ENCODE assay signal across 24 mouse cellular contexts in genomic region chr19:6493219-6493618, GRCm38 (mm10). TPM values are rescaled to one million over a fixed set of nuclear protein-coding genes. Genes with fewer than 3 reads are reported as not detected.
DNase-seq lines count a peak whose midpoint lies in the region; ATAC-seq and TF ChIP-seq lines count a peak whose summit lies in the region.
"Had no signal": no experiment of that assay in that cellular context is flagged by ENCODE, and none has a peak within 500 bp of the region (broad histone marks: within the 10 kb centered on the region; RNA-seq: fewer than 3 reads in every experiment).

No protein-coding gene starts in this region.

- H3K27ac ChIP-seq in hindbrain, embryonic 15.5 days (replicated peaks), result 0 out of 2 replicates have a peak overlapping the region, but pooled peaks have one; percentile 20
- no peak overlapping the region for H3K27ac ChIP-seq in hindbrain, embryonic 12.5 days
- H3K27ac ChIP-seq in midbrain, postnatal 0 days (ENCODE audit: low read depth, low read length), result no peak overlapping the region
- no peak overlapping the region for H3K27ac ChIP-seq in midbrain, embryonic 15.5 days
- peak overlapping the region; percentile 28; the same call in 1 of the 2 replicates for H3K27ac ChIP-seq in olfactory bulb, adult 2 months (ENCODE audit: insufficient read depth, low read depth, low read length)
- H3K27ac ChIP-seq: embryonic facial prominence, embryonic 10.5 days; heart, embryonic 10.5 days had no signal

- no peaks in the 10 kb centered on the region for H3K27me3 ChIP-seq in hindbrain, embryonic 15.5 days
- peaks cover 29% of the 10 kb centered on the region for H3K27me3 ChIP-seq in hindbrain, embryonic 12.5 days
- H3K27me3 ChIP-seq in midbrain, postnatal 0 days (ENCODE audit: insufficient read depth, low read length), result no peaks in the 10 kb centered on the region
- no peaks in the 10 kb centered on the region for H3K27me3 ChIP-seq in midbrain, embryonic 15.5 days (replicated peaks)

- H3K4me3 ChIP-seq in hindbrain, embryonic 15.5 days, result no peak overlapping the region
- no peak overlapping the region for H3K4me3 ChIP-seq in hindbrain, embryonic 12.5 days
- no peak overlapping the region for H3K4me3 ChIP-seq in midbrain, postnatal 0 days (ENCODE audit: low read depth, low read length)
- H3K4me3 ChIP-seq in midbrain, embryonic 15.5 days, result no peak overlapping the region
- H3K4me3 ChIP-seq in olfactory bulb, adult 2 months (ENCODE audit: insufficient read depth, low read depth, low read length), result no peak overlapping the region
- H3K4me3 ChIP-seq: embryonic facial prominence, embryonic 10.5 days; forebrain, embryonic 13.5 days; heart, embryonic 10.5 days had no signal

- TF ChIP-seq CTCF in midbrain, postnatal 0 days (IDR thresholded peaks at IDR 0.05), result peak; percentile 30; the same call in 1 of the 2 replicates
- TF ChIP-seq CTCF in olfactory bulb, adult 2 months (IDR thresholded peaks at IDR 0.05; ENCODE audit: insufficient read depth, low read depth, low read length), result no peak

- no peak for TF ChIP-seq POLR2A in olfactory bulb, adult 2 months (IDR thresholded peaks at IDR 0.05; ENCODE audit: insufficient read depth, low read depth, low read length)

- ATAC-seq in hindbrain, embryonic 15.5 days (ENCODE audit: low FRiP score, low read depth), result no peak
- ATAC-seq in hindbrain, embryonic 12.5 days (ENCODE audit: low FRiP score), result no peak
- no peak for ATAC-seq in midbrain, postnatal 0 days (ENCODE audit: low FRiP score)
- ATAC-seq in midbrain, embryonic 15.5 days (replicated peaks), result no peak
- ATAC-seq: activated CD4-positive, CD25-positive, alpha-beta regulatory T cell, adult 4 months; forebrain, embryonic 13.5 days; hindbrain, embryonic 16.5 days; inflammation-experienced regulatory T-cells, adult 6 months; Patski had no signal

- H3K36me3 ChIP-seq in hindbrain, embryonic 15.5 days, result 0 out of 2 replicates have a peak, but pooled peaks cover 5% of the 10 kb centered on the region
- no peaks in the 10 kb centered on the region for H3K36me3 ChIP-seq in hindbrain, embryonic 12.5 days
- H3K36me3 ChIP-seq in midbrain, postnatal 0 days (ENCODE audit: insufficient read depth, low read length), result peaks cover 11% of the 10 kb centered on the region; the same call in 1 of the 2 replicates
- H3K36me3 ChIP-seq in midbrain, embryonic 15.5 days (replicated peaks), result no peaks in the 10 kb centered on the region
- H3K36me3 ChIP-seq: embryonic facial prominence, embryonic 10.5 days; heart, embryonic 10.5 days had no signal

- WGBS in hindbrain, embryonic 15.5 days, result 75% methylated on average over 7 of the region's 7 CpGs
- 73% methylated on average over 7 of the region's 7 CpGs for WGBS in hindbrain, embryonic 12.5 days
- 83% methylated on average over 7 of the region's 7 CpGs for WGBS in midbrain, postnatal 0 days
- WGBS in midbrain, embryonic 15.5 days, result 84% methylated on average over 7 of the region's 7 CpGs
- 68% methylated on average over 7 of the region's 7 CpGs for WGBS in olfactory bulb, adult 2 months

- peak; percentile 69 for DNase-seq in cerebellum, adult 9-11 months
- no peak for DNase-seq in cerebellum, postnatal 4 days (ENCODE audit: low spot score in 2 of 2)
- no peak for DNase-seq in midbrain, postnatal 0 days (ENCODE audit: low spot score)
- DNase-seq: adrenal gland, postnatal 14 days; cerebellum, postnatal 36 days; gastrocnemius, postnatal 10 days; heart, adult 18-20 months; heart, postnatal 10 days; heart, postnatal 4 days; kidney, adult 11 months had no signal

- no peak overlapping the region for H3K9ac ChIP-seq in hindbrain, embryonic 15.5 days
- no peak overlapping the region for H3K9ac ChIP-seq in hindbrain, embryonic 12.5 days
- no peak overlapping the region for H3K9ac ChIP-seq in midbrain, postnatal 0 days (replicated peaks; ENCODE audit: low read length, poor library complexity, severe bottlenecking)
- H3K9ac ChIP-seq in midbrain, embryonic 15.5 days, result no peak overlapping the region
- H3K9ac ChIP-seq: forebrain, embryonic 13.5 days had no signal

- no peak overlapping the region for H3K4me2 ChIP-seq in hindbrain, embryonic 15.5 days
- H3K4me2 ChIP-seq in hindbrain, embryonic 12.5 days (replicated peaks), result no peak overlapping the region
- no peak overlapping the region for H3K4me2 ChIP-seq in midbrain, postnatal 0 days (ENCODE audit: low read depth, low read length, poor library complexity, severe bottlenecking)
- H3K4me2 ChIP-seq in midbrain, embryonic 15.5 days, result no peak overlapping the region
- H3K4me2 ChIP-seq: forebrain, embryonic 13.5 days had no signal

- no peaks in the 10 kb centered on the region for H3K9me3 ChIP-seq in hindbrain, embryonic 15.5 days
- H3K9me3 ChIP-seq in hindbrain, embryonic 12.5 days (replicated peaks), result no peaks in the 10 kb centered on the region
- no peaks in the 10 kb centered on the region for H3K9me3 ChIP-seq in midbrain, postnatal 0 days (ENCODE audit: low read length)
- H3K9me3 ChIP-seq in midbrain, embryonic 15.5 days, result no peaks in the 10 kb centered on the region
- H3K9me3 ChIP-seq: embryonic facial prominence, embryonic 10.5 days; forebrain, embryonic 13.5 days; heart, embryonic 10.5 days had no signal

- peaks cover 37% of the 10 kb centered on the region for H3K4me1 ChIP-seq in hindbrain, embryonic 15.5 days (replicated peaks)
- H3K4me1 ChIP-seq in hindbrain, embryonic 12.5 days, result peaks cover 40% of the 10 kb centered on the region
- H3K4me1 ChIP-seq in midbrain, postnatal 0 days (ENCODE audit: insufficient read depth, low read length), result peaks cover 6% of the 10 kb centered on the region; the same call in 1 of the 2 replicates
- H3K4me1 ChIP-seq in midbrain, embryonic 15.5 days, result peaks cover 29% of the 10 kb centered on the region
- H3K4me1 ChIP-seq in olfactory bulb, adult 2 months (ENCODE audit: control insufficient read depth, insufficient read depth, low read length), result peaks cover 57% of the 10 kb centered on the region

RNA-seq across cellular contexts. Expression of gene Slc22a12, which starts 49.6 kb away (rescaled TPM):
- polyA plus RNA-seq in hindbrain, embryonic 15.5 days (2015; fragmentation: Nextera tagmentation; extraction: Ambion mirVana), result not detected in 2 replicates
- not detected in 2 replicates for polyA plus RNA-seq in hindbrain, embryonic 12.5 days (2016; fragmentation: Nextera tagmentation; extraction: Ambion mirVana)
- total RNA-seq in midbrain, postnatal 0 days (2014; rRNA removed), result 0.71 TPM in 1 of 2 replicates, not detected in the other
- polyA plus RNA-seq in midbrain, postnatal 0 days (2015; fragmentation: Nextera tagmentation; extraction: Ambion mirVana), result 0.45 and 0.57 TPM in 2 replicates
- polyA plus RNA-seq in midbrain, embryonic 15.5 days (2015; fragmentation: Nextera tagmentation; extraction: Ambion mirVana), result 0.17 and 0.32 TPM in 2 replicates
- polyA plus RNA-seq in olfactory bulb, adult 2 months (2012; ENCODE audit: insufficient read depth, insufficient read length, low replicate concordance, missing spikeins), result not detected in 2 replicates
- total RNA-seq: adrenal gland, postnatal 14 days; gastrocnemius, postnatal 10 days; gastrocnemius, postnatal 4 days; heart, postnatal 10 days; heart, postnatal 4 days had no signal
- polyA plus RNA-seq: activated CD4-positive, CD25-positive, alpha-beta regulatory T cell, adult 4 months; embryonic facial prominence, embryonic 10.5 days; embryonic facial prominence, embryonic 14.5 days; forebrain, embryonic 13.5 days; heart, embryonic 10.5 days; heart, embryonic 14.5 days; hindbrain, embryonic 16.5 days; inflammation-experienced regulatory T-cells, adult 6 months; Patski had no signal

Comparison
In these comparisons a context has a peak if more than half of its experiments do, and no peak if none do; other contexts are left out.
1. H3K27ac ChIP-seq: peak in hindbrain, embryonic 15.5 days (single experiment) and olfactory bulb, adult 2 months (single experiment); none in hindbrain, embryonic 12.5 days (single experiment), midbrain, postnatal 0 days (single experiment) and midbrain, embryonic 15.5 days (single experiment).